Mouse (Mus musculus): Measurements from ENCODE around the gene C5ar2. TPM values are rescaled to one million over a fixed set of nuclear protein-coding genes. Genes with fewer than 3 reads are reported as not detected.

The C5ar2 gene
- polyA plus RNA-seq, 1 experiment from 2014 or later = 0.06 TPM

DNA sequence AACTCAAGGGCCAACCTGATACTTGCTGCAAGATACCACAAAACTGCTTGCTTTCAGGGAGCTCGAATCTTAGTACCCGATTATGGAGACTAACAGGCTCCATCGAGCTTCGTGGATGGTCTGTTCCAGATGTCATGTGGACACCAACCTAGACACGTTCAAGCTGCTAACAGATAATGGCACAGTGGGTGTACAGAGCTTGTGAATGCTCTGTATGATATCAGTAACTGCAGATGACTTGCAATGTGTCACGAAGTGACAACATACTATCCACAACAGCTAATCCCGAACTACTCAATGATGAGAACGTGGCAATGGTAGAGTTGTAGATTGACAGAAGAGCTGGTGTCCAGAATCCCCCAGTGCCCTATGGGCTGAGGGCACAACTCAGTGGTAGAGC is 56.5 kb downstream of the C5ar2 start:
- ATAC-seq = no peak
- no peaks in the 10 kb centered on the region for H3K4me1 ChIP-seq
- H3K9me3 ChIP-seq (replicated peaks) = no peaks in the 10 kb centered on the region
- H3K9ac ChIP-seq = no peak overlapping the region
- no peak overlapping the region for H3K27ac ChIP-seq
- H3K36me3 ChIP-seq (ENCODE audit: poor library complexity, severe bottlenecking) = peaks cover 38% of the 10 kb centered on the region
- H3K4me2 ChIP-seq = no peak overlapping the region
- peaks cover 9% of the 10 kb centered on the region; the same call in 1 of the 2 replicates for H3K27me3 ChIP-seq
- no peak overlapping the region for H3K4me3 ChIP-seq
- WGBS = 85% methylated on average over 8 of the region's 8 CpGs

Other genes with a start within 250 kb of the C5ar2 start
- gene Bicra, start 196.2 kb downstream of the C5ar2 start, polyA plus RNA-seq (2015; fragmentation: Nextera tagmentation; extraction: Ambion mirVana) = 8.4 and 8.5 TPM in 2 replicates
- not detected in 2 replicates for gene Zfp541, start 182.3 kb downstream of the C5ar2 start, polyA plus RNA-seq (2015; fragmentation: Nextera tagmentation; extraction: Ambion mirVana)
- 166 and 186 TPM in 2 replicates for gene Napa, start 145.7 kb downstream of the C5ar2 start, polyA plus RNA-seq (2015; fragmentation: Nextera tagmentation; extraction: Ambion mirVana)
- 37.2 and 38.4 TPM in 2 replicates for gene Kptn, start 124.3 kb downstream of the C5ar2 start, polyA plus RNA-seq (2015; fragmentation: Nextera tagmentation; extraction: Ambion mirVana)
- 0.67 and 0.68 TPM in 2 replicates for gene Slc8a2, start 114.3 kb downstream of the C5ar2 start, polyA plus RNA-seq (2015; fragmentation: Nextera tagmentation; extraction: Ambion mirVana)
- gene Meis3, start 69.1 kb downstream of the C5ar2 start, polyA plus RNA-seq (2015; fragmentation: Nextera tagmentation; extraction: Ambion mirVana) = 96.9 and 104 TPM in 2 replicates
- gene Dhx34, start 22.1 kb downstream of the C5ar2 start, polyA plus RNA-seq (2015; fragmentation: Nextera tagmentation; extraction: Ambion mirVana) = 13.7 and 17.1 TPM in 2 replicates
- gene C5ar1, start 15.4 kb upstream of the C5ar2 start, polyA plus RNA-seq (2015; fragmentation: Nextera tagmentation; extraction: Ambion mirVana) = 0.57 and 1.2 TPM in 2 replicates
- 14.0 and 15.5 TPM in 2 replicates for gene Inafm1, start 29.5 kb upstream of the C5ar2 start, polyA plus RNA-seq (2015; fragmentation: Nextera tagmentation; extraction: Ambion mirVana)
- gene Ccdc9, start 42.6 kb upstream of the C5ar2 start, polyA plus RNA-seq (2015; fragmentation: Nextera tagmentation; extraction: Ambion mirVana) = 25.2 and 32.2 TPM in 2 replicates
- gene Bbc3, start 64.2 kb upstream of the C5ar2 start, polyA plus RNA-seq (2015; fragmentation: Nextera tagmentation; extraction: Ambion mirVana) = 10.0 and 12.2 TPM in 2 replicates
- 355 and 370 TPM in 2 replicates for gene Sae1, start 143.7 kb upstream of the C5ar2 start, polyA plus RNA-seq (2015; fragmentation: Nextera tagmentation; extraction: Ambion mirVana)
- gene Zc3h4, start 156.8 kb upstream of the C5ar2 start, polyA plus RNA-seq (2015; fragmentation: Nextera tagmentation; extraction: Ambion mirVana) = 19.5 and 20.5 TPM in 2 replicates
- gene Tmem160, start 208.6 kb upstream of the C5ar2 start, polyA plus RNA-seq (2015; fragmentation: Nextera tagmentation; extraction: Ambion mirVana) = 55.7 and 56.4 TPM in 2 replicates
- gene Npas1, start 233.6 kb upstream of the C5ar2 start, polyA plus RNA-seq (2015; fragmentation: Nextera tagmentation; extraction: Ambion mirVana) = 2.1 and 3.4 TPM in 2 replicates

All from forebrain, embryonic 13.5 days (tissue).